Mouse (Mus musculus): Measurements from ENCODE around the gene Tcte2.

DNA sequence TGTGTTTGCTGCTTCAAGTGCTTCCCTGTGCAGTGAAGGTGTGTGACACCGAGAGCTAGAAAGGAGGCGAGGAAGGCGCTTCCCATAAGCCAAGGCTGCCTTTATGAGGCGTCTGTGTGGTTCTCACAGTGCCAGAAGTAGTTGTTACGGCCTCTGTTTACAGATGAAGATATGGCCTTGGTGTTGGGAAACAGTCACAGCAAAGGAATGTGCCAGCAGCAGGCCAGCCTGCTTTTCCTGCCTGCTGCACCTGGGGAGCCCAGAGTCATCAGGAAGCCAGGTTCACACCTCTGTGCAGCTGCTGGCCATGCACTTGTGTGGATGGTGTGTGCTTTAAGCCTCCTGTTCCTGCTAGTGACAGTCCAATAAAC, 17.9 kb downstream of the Tcte2 start:
- no peak for TF ChIP-seq POLR2A (IDR thresholded peaks at IDR 0.05; ENCODE audit: borderline replicate concordance, extremely low read depth, low read depth, low read length)
- TF ChIP-seq CTCF (IDR thresholded peaks at IDR 0.05; ENCODE audit: insufficient read depth, low read length) = no peak

Data from lung, adult 2 months (tissue).